Mouse (Mus musculus) hindbrain, postnatal 0 days (tissue): ENCODE data around the gene Dhrs1. TPM values are rescaled to one million over a fixed set of nuclear protein-coding genes. Genes with fewer than 3 reads are reported as not detected.

Source experiments
- ATAC-seq: fragments of 200-750 bp; cut with Nextera tagmentation; 2 replicates; pipeline ENCODE4 v1.8.0; 2017; ENCODE audit warnings: mild to moderate bottlenecking, moderate TSS enrichment, moderate library complexity
- DNase-seq: peaks from one replicate; pipeline ENCODE4 v3.0.0-alpha.2; 2015; ENCODE audit warnings: low spot score
- H3K27ac ChIP-seq: fragments of 300-500 bp; sonication (generic); 2 replicates; pipeline ENCODE4 v1.5.1; 2014; ENCODE audit warnings: mild to moderate bottlenecking
- H3K27me3 ChIP-seq: fragments of 300-500 bp; sonication (generic); 2 replicates; pipeline ENCODE4 v1.6.1; 2014; ENCODE audit warnings: low read length, mixed read lengths; ENCODE audit not compliant: insufficient read depth
- H3K36me3 ChIP-seq: fragments of 300-500 bp; sonication (generic); 2 replicates; pipeline ENCODE4 v1.6.1; 2014; ENCODE audit warnings: low read length, mixed read lengths; ENCODE audit not compliant: insufficient read depth
- H3K4me1 ChIP-seq: fragments of 300-500 bp; sonication (generic); 2 replicates; pipeline ENCODE4 v1.6.1; 2014; ENCODE audit warnings: antibody characterized with exemption, low read length, mixed read lengths; ENCODE audit not compliant: insufficient read depth
- H3K4me2 ChIP-seq: fragments of 300-500 bp; sonication (generic); 2 replicates; pipeline ENCODE4 v1.6.1; 2014; ENCODE audit warnings: low read depth, mild to moderate bottlenecking, low read length, moderate library complexity, mixed read lengths
- H3K4me3 ChIP-seq: fragments of 300-500 bp; sonication (generic); 2 replicates; pipeline ENCODE4 v1.5.1; 2014; ENCODE audit warnings: low read length
- H3K9ac ChIP-seq: fragments of 300-500 bp; sonication (generic); replicated peaks from 2 replicates; pipeline ENCODE4 v1.6.1; 2014; ENCODE audit warnings: mild to moderate bottlenecking, low read length, moderate library complexity, mixed read lengths
- H3K9me3 ChIP-seq: fragments of 300-500 bp; sonication (generic); 2 replicates; pipeline ENCODE4 v1.6.1; 2016; ENCODE audit warnings: low read length, mixed read lengths
- CTCF ChIP-seq: IDR thresholded peaks from 2 replicates; pipeline ENCODE4 v1.5.1; 2016; ENCODE audit warnings: antibody characterized with exemption, control low read depth, low read depth
- WGBS: fragments of 180-500 bp; shearing (Covaris S2); extraction: QIAGEN DNeasy Blood & Tissue Kit; methylation state at CpG from one replicate; pipeline ENCODE4 v1.1.7; 2014; 5-methylcytosine and 5-hydroxymethylcytosine counted together
- polyA plus RNA-seq: library from polyadenylated mRNA; unstranded; fragments of >200 nt; fragmentation: Nextera tagmentation; extraction: Ambion mirVana; gene quantifications from 2 replicates; pipeline ENCODE4 v1.2.1, GENCODE M21; 2015
- total RNA-seq: library from RNA; depleted of rRNA; stranded (reverse); fragments of >200 nt; gene quantifications from 2 replicates; pipeline ENCODE4 v1.2.3, GENCODE M21; 2014

The Dhrs1 gene
- total and polyA plus RNA-seq, 2 experiments from 2014 or later = 69.2 to 88.3 TPM

GRCm38 (mm10) chr14:55758363-55758784, 12.9 kb upstream of the Dhrs1 start, which contains the start of gene Cideb:
Gene Cideb (minus strand): TSS chr14:55758458.
- DNase-seq (peak; percentile 81), ATAC-seq (no peak)
- Histone ChIP-seq H3K27me3 (no peaks in the 10 kb centered on the region; the same call in 1 of the 2 replicates), H3K4me1 (peaks cover 7% of the 10 kb centered on the region; the same call in 1 of the 2 replicates), H3K4me3 (no peak within 1 kb of the TSS), H3K36me3 (peaks cover 21% of the 10 kb centered on the region), H3K27ac (no peak within 1 kb of the TSS), H3K9me3 (no peaks in the 10 kb centered on the region), H3K9ac (no peak within 1 kb of the TSS), H3K4me2 (peak within 1 kb of the TSS; percentile 42)
- TF ChIP-seq CTCF = peak; percentile 80
- WGBS = 23% methylated on average over 8 of the region's 8 CpGs

- DNase-seq (no peak), ATAC-seq (no peak)
- Histone ChIP-seq H3K27ac (no peak overlapping the region), H3K36me3 (peaks cover 27% of the 10 kb centered on the region), H3K27me3 (no peaks in the 10 kb centered on the region), H3K4me3 (no peak overlapping the region), H3K4me1 (peaks cover 3% of the 10 kb centered on the region; the same call in 1 of the 2 replicates), H3K9ac (no peak overlapping the region), H3K4me2 (no peak overlapping the region), H3K9me3 (no peaks in the 10 kb centered on the region)
- no peak for TF ChIP-seq CTCF
- 84% methylated on average over 6 of the region's 6 CpGs for WGBS
Observed at GRCm38 (mm10) chr14:55757566-55757965, 12.1 kb upstream of the Dhrs1 start.

- H3K27ac ChIP-seq = no peak overlapping the region
- H3K36me3 ChIP-seq = peaks cover 21% of the 10 kb centered on the region
- no peaks in the 10 kb centered on the region for H3K27me3 ChIP-seq
- 0 out of 2 replicates have a peak overlapping the region, but pooled peaks have one; percentile 99 for H3K4me2 ChIP-seq
- H3K9ac ChIP-seq = no peak overlapping the region
- WGBS = 89% methylated on average over 10 of the region's 10 CpGs
- no peak for TF ChIP-seq CTCF
- ATAC-seq (no peak), DNase-seq (no peak)
- H3K4me3 ChIP-seq = no peak overlapping the region
- H3K9me3 ChIP-seq = no peaks in the 10 kb centered on the region
- peaks cover 15% of the 10 kb centered on the region for H3K4me1 ChIP-seq
Observed at GRCm38 (mm10) chr14:55747051-55747847, 1.8 kb upstream of the Dhrs1 start.

GRCm38 (mm10) chr14:55745861-55746237, 359 bp upstream of the Dhrs1 start:
- H3K9ac ChIP-seq = peak overlapping the region; percentile 71
- ATAC-seq (no peak; the same call in 1 of the 2 replicates), DNase-seq (no peak)
- no peaks in the 10 kb centered on the region for H3K9me3 ChIP-seq
- peak overlapping the region; percentile 76 for H3K4me3 ChIP-seq
- peak overlapping the region; percentile 18 for H3K27ac ChIP-seq
- peaks cover 15% of the 10 kb centered on the region; the same call in 1 of the 2 replicates for H3K36me3 ChIP-seq
- WGBS = under 1% methylated on average over 31 of the region's 31 CpGs
- no peak for TF ChIP-seq CTCF
- peaks cover 15% of the 10 kb centered on the region for H3K4me1 ChIP-seq
- peak overlapping the region; percentile 99 for H3K4me2 ChIP-seq
- no peaks in the 10 kb centered on the region for H3K27me3 ChIP-seq

GRCm38 (mm10) chr14:55743711-55744110, 1.8 kb downstream of the Dhrs1 start:
- 19% methylated on average over 10 of the region's 10 CpGs for WGBS
- H3K9ac ChIP-seq = 0 out of 2 replicates have a peak overlapping the region, but pooled peaks have one; percentile 15

GRCm38 (mm10) chr14:55737086-55737687, 8.3 kb downstream of the Dhrs1 start:
- peaks cover 33% of the 10 kb centered on the region for H3K36me3 ChIP-seq
- H3K4me2 ChIP-seq = no peak overlapping the region
- H3K27ac ChIP-seq = no peak overlapping the region
- TF ChIP-seq CTCF = no peak
- no peaks in the 10 kb centered on the region for H3K27me3 ChIP-seq
- 91% methylated on average over 9 of the region's 9 CpGs for WGBS
- no peaks in the 10 kb centered on the region for H3K4me1 ChIP-seq
- H3K9me3 ChIP-seq = no peaks in the 10 kb centered on the region
- no peak overlapping the region for H3K9ac ChIP-seq
- ATAC-seq = no peak
- no peak for DNase-seq
- H3K4me3 ChIP-seq = no peak overlapping the region

More at GRCm38 (mm10) chr14:55743711-55744110, 1.8 kb downstream of the Dhrs1 start:
- H3K27ac ChIP-seq = no peak overlapping the region
- H3K4me3 ChIP-seq = 0 out of 2 replicates have a peak overlapping the region, but pooled peaks have one; percentile 5
- H3K36me3 ChIP-seq = peaks cover 22% of the 10 kb centered on the region
- H3K4me1 ChIP-seq = peaks cover 15% of the 10 kb centered on the region
- H3K9me3 ChIP-seq = no peaks in the 10 kb centered on the region
- ATAC-seq (peak; percentile 73), DNase-seq (peak; percentile 88)
- peak; percentile 99 for TF ChIP-seq CTCF
- peak overlapping the region; percentile 37 for H3K4me2 ChIP-seq
- no peaks in the 10 kb centered on the region for H3K27me3 ChIP-seq
